Mouse (Mus musculus): Measurements from ENCODE around the gene Efcab2. TPM values are rescaled to one million over a fixed set of nuclear protein-coding genes. Genes with fewer than 3 reads are reported as not detected.

Gene Efcab2
- total RNA-seq, 2 experiments from 2014 or later, result 9.6 to 10.0 TPM

- peak; percentile 85 to 91 for DNase-seq (ENCODE audit: low spot score in 2 of 2)
These were observed 124.6 kb downstream of the Efcab2 start for GRCm38 (mm10) chr1:178530301-178531078.

Small RNA genes lying within 50 kb of the gene (microRNA-seq; reads per million reads assigned to microRNA genes)
- 0 reads per million in 2 experiments for gene Gm27458

Other genes starting within 250 kb of the Efcab2 start
- gene Desi2, start 218.7 kb upstream of the Efcab2 start, total RNA-seq (2021), result 10 to 100 TPM; 17.3 to 17.8 TPM
- 10 to 100 TPM; 37.1 to 38.9 TPM for gene Cox20, start 87.0 kb upstream of the Efcab2 start, total RNA-seq (2021)
- 100 to 1,000 TPM; 380 to 416 TPM for gene Hnrnpu, start 68.3 kb upstream of the Efcab2 start, total RNA-seq (2021)
- gene Kif26b, start 123.0 kb downstream of the Efcab2 start, total RNA-seq (2021), result 10 to 100 TPM; 18.9 to 20.7 TPM